Mouse (Mus musculus) left cerebral cortex, postnatal 10 days (tissue): ENCODE results near the gene Icam5. TPM values are rescaled to one million over a fixed set of nuclear protein-coding genes. Genes with fewer than 3 reads are reported as not detected.
"Not testable (repeated sequence)": the region's sequence is repeated elsewhere in the genome, so short reads cannot be mapped to it uniquely, and the experiment has no call there.

ENCODE experiments used
- DNase-seq, 2 experiments: peaks; one replicate each; pipeline ENCODE4 v3.0.0; 2021 to 2022; ENCODE audit warnings: low spot score in 2 of 2, mixed read lengths in 1 of 2; ENCODE audit errors: extremely low spot score in 1 of 2
- intact Hi-C: fragments of 180-260 bp; cut with DNase I; formaldehyde crosslinking; loops from one replicate; pipeline ENCODE4 v1.15.1; 2025
- total RNA-seq, 2 experiments: library from RNA; stranded (reverse); gene quantifications; 2 replicates each; pipeline ENCODE4 v1.2.3; 2021

Icam5 gene
- total RNA-seq, 2 experiments from 2014 or later = 204 to 220 TPM

DNA sequence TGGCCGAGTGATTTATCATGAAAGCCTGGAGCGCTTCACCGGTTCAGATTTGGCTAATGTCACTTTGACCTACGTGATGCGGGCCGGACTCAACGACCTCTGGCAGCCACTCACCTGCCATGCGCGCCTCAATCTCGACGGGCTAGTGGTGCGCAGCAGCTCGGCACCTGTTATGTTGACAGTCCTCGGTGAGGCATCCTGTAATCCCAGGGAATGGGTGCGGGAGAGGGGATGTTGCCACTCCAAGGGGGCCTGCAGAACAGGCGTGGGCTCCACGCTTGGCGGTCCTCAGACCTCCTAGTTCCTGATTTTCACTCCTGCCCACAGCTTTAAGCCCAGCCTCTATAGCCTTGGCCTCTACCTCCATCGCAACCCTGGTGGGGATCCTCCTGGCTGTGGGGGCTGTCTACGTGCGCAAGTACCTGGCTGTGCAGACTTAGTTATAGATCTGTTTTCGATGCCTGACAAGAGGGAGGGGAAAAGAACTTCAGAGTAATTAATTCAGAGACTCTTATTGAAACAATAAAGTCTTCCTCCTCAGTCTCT, 1.7 kb upstream of the Icam5 start:
- peak in 1 of 2 experiments; percentile 39 for DNase-seq
- intact Hi-C loops = loop anchor here (5.0 kb wide), 2 partner anchors 42 to 102 kb away; partner anchors contain the start of genes Fdx1l, Gm49373 and Tyk2

GRCm38 (mm10) chr9:21030781-21031250, 1.1 kb upstream of the Icam5 start:
- intact Hi-C loops = loop anchor here (5.0 kb wide), 2 partner anchors 41 to 101 kb away; partner anchors contain the start of genes Fdx1l, Gm49373 and Tyk2
- DNase-seq = peak; percentile 83 to 92

DNA sequence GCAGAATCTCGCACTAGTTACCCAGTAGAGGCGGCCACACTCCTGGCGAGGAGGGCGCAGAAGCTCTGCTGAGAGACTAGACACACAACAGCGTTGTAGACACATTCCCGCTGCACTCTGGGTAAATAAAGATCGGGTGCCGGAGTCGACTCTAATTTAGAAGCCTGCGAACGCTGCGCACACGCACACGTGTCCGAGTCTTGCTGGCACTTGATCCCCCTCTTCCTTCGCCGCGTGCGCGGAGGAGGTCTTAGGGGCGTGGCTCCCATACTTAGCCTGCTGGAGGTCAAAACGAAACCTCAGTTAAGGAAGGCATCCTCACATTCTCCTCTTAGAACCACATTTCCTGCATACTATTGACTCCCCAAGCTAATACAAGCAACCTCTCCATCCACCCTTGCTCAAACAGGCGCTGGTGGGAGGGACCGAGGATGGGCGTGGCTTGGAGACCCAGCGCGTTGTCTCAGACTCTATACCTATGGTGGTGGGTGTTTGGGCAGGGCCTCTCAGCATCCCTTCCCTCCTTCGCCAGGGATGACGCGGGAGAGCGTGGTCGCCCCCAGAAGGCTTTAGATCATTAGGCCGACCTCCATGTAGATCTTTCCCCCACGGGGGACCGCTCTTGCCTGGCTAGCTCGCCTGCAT, 500 bp upstream of the Icam5 start:
- intact Hi-C loops = loop anchor here (5.0 kb wide), 2 partner anchors 41 to 101 kb away; partner anchors contain the start of genes Fdx1l, Gm49373 and Tyk2

DNA sequence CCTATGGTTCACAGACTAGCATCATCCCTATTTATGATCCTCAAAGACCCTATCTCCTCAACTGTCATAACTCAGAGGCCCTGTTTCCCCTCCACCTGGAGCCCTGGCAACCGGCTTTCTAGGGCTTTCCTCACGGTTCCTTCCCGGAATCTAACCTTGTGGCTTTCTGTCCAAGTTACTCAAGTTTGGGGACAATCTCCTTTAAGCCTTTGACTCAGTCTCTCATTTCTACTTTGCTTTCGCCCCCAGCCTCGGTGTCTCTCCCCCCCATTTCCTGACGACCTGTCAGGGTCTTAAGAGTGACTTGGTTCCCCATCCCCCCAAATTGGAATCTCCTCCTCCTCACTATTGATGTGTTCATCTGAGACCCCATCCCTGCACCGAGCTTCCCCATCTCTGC, 618 bp downstream of the Icam5 start:
- intact Hi-C loops = loop anchor here (5.0 kb wide), 2 partner anchors 40 to 100 kb away; partner anchors contain the start of genes Fdx1l, Gm49373 and Tyk2
- DNase-seq = no peak

More for the DNA sequence above, 500 bp upstream of the Icam5 start:
- peak; percentile 77 to 84 for DNase-seq

- DNase-seq = peak in 1 of 2 experiments; percentile 90
- intact Hi-C loops = loop anchor here (5.0 kb wide), 2 partner anchors 39 to 99 kb away; partner anchors contain the start of genes Fdx1l, Gm49373 and Tyk2
Observed at GRCm38 (mm10) chr9:21033136-21033535, 1.3 kb downstream of the Icam5 start.

DNA sequence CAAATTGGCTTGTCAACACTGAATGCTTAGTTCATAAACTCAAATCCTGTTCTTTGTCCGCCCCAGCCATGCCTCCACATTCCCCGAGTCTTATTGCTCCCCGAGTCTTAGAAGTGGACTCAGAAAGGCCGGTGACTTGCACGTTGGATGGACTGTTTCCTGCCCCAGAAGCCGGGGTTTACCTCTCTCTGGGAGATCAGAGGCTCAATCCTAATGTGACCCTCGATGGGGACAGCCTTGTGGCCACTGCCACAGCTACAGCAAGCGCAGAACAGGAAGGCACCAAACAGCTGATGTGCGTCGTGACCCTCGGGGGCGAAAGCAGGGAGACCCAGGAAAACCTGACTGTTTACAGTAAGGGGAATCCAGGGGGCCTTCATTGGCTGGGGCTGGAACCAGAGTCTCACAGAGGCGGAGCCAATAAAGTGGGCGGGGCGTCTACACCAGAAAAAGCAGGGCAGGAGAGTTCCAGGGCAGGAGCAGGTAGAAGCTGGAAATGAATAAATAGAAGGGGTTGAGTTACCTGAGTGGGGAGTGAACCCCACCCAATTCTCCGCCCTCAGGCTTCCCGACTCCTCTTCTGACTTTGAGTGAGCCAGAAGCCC, 2.7 kb downstream of the Icam5 start:
- DNase-seq = peak in 1 of 2 experiments; percentile 43
- intact Hi-C loops = loop anchor here (5.0 kb wide), 2 partner anchors 38 to 98 kb away; partner anchors contain the start of genes Fdx1l, Gm49373 and Tyk2

- DNase-seq = no peak
Observed at GRCm38 (mm10) chr9:21035586-21035985, 3.7 kb downstream of the Icam5 start.

GRCm38 (mm10) chr9:21036161-21036560, 4.3 kb downstream of the Icam5 start:
- intact Hi-C loops = no loop called here
- DNase-seq = no peak

More at GRCm38 (mm10) chr9:21035586-21035985, 3.7 kb downstream of the Icam5 start:
- intact Hi-C loops = no loop called here

- intact Hi-C loops = no loop called here
- peak in 1 of 2 experiments; percentile 44 for DNase-seq
Observed at GRCm38 (mm10) chr9:21036666-21037065, 4.8 kb downstream of the Icam5 start.

GRCm38 (mm10) chr9:21037481-21037891, 5.6 kb downstream of the Icam5 start:
- intact Hi-C loops = no loop called here
- peak in 1 of 2 experiments; percentile 71 for DNase-seq

- no peak for DNase-seq
- intact Hi-C loops = no loop called here
Observed at GRCm38 (mm10) chr9:21039779-21040178, 7.9 kb downstream of the Icam5 start.

DNA sequence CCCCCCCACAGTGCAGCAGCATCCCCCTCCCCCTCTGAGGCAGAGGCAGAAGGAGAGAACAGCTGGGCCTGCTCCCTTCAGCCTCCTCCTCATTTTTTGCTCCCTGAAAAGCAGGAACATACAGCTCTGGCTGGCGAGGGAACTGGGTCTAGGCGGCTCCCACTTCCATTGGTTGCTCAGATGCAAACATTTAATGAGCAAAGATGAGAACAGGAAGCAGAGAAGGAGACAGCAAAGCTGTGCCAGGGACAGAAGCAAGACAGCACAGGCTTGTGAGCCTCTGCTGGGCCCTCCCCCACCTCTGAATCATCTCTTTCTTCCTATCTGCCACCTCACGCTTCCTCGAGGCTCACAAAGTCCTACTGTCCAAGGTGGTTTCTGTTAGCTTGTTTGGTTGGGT, 9.4 kb downstream of the Icam5 start:
- intact Hi-C loops = no loop called here
- peak; percentile 58 to 66 for DNase-seq

- intact Hi-C loops = no loop called here
- no peak for DNase-seq
Observed at GRCm38 (mm10) chr9:21043563-21043962, 11.7 kb downstream of the Icam5 start.

DNA sequence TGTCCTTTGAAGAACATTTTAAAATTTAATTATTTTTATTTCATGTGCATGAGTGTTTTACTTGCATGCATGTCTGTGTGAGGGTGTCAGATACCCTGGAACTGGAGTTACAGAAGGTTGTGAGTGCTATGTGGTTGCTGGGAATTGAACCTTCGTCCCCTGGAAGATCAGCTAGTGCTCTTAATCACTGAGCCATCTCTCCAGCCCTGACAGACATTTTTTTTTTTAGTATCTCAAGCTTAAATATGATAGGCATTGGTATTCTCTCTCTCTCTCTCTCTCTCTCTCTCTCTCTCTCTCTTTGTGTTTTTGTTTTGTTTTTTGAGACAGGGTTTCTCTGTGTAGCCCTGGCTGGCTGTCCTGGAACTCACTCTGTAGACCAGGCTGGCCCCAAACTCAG, 12.9 kb downstream of the Icam5 start:
- intact Hi-C loops = not testable (repeated sequence)

DNA sequence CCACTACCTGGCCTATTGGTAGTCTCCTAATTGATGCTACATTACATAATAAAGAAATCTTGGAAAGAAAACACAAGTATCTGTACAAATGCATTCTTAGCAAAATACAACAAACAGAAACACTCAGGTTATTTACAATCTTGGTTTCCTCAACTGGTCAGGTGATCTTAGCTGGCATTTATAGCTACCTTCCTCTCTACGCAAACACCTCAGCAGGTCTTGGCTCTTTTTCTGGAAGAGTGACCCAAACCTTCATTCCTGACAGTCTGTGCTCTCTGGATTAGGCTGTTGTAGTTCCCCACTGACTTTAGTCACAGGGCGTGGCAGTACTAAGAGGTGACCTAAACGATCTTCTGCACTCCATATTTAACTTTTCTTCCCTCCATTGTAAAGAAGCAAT, 13.4 kb downstream of the Icam5 start:
- no peak for DNase-seq
- intact Hi-C loops = no loop called here

More for the DNA sequence above, 12.9 kb downstream of the Icam5 start:
- DNase-seq = not testable (repeated sequence)

DNA sequence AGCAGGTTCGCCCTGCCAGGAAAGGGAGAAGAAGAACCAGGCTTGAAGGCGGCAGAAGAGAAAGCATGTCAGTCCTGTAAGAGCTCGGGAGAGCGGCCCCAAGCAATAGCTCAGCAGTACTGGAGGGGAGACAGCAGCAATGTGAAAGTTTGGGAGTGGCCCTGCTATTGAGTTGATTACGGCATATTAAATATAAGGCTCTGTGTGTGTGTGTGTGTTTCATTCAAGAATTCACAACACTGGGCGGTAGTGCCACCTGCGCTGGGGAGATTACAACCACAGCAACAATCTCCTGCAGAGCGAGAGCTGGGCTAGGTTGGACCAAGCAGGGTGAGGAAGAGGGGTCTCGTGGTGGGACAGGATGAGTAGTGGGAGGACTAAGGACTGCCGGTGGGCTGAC, 19.7 kb downstream of the Icam5 start:
- no peak for DNase-seq
- intact Hi-C loops = no loop called here

DNA sequence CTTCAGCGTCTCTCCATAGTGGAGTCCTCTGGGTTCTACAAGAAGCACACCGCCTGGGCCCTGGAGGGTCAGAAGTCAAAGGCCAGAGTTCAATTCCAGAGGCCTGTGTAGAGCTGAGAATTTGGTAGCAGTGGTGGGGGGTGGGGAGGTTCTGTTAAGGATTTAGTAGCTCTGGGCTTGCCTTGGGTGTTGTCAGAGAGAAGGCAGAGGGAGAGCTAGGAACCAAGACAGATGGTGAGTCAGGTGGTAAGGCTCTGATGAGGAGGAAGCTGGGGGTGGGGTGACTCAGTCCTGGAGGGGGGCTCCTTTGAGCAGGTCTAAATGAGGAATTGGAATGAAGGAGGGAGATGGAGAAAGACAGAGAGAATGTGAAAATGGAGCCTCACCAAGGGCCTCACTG, 31.1 kb downstream of the Icam5 start:
- DNase-seq = peak in 1 of 2 experiments; percentile 59
- intact Hi-C loops = no loop called here

- intact Hi-C loops = no loop called here
- DNase-seq = no peak
Observed at GRCm38 (mm10) chr9:21067006-21067684, 35.3 kb downstream of the Icam5 start, which contains the start of gene Zglp1. Zglp1 (minus strand) TSS chr9:21067093.

DNA sequence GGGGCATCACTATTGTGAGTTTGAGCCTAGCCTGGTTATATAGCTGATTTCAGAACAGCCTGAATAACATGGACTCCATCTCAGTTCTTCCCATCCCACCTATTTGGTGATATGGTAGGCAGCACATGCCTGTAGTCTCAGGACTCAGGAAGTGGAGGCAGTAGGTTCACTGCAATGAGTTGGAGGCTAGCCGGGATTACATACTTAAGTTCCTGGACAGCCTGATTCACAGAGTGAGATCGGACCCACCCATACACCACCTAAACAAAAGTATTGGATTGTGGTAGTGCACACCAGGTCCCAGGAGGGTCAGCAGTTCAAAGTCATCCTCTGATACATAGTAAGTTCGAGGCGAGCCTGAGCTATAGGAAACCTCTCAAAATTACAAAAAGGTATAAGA, 40.8 kb downstream of the Icam5 start:
- intact Hi-C loops = loop anchor here (5.0 kb wide), 1 partner anchor 40 kb away; the partner anchor contains the start of gene Icam5
- DNase-seq = no peak
